Mouse (Mus musculus) ES-E14 (cell line): ENCODE measurements around the gene Krtap10-4.

Experiments
- CHD2 ChIP-seq: IDR thresholded peaks from 2 replicates; pipeline ENCODE4 v1.6.1; 2014; ENCODE audit warnings: mild to moderate bottlenecking, low read depth, low read length, inconsistent platforms
- HCFC1 ChIP-seq: IDR thresholded peaks from 2 replicates; pipeline ENCODE4 v1.6.1; 2012; ENCODE audit warnings: low read length, inconsistent platforms, borderline replicate concordance; ENCODE audit not compliant: insufficient read depth
- MAFK ChIP-seq: IDR thresholded peaks from 2 replicates; pipeline ENCODE4 v1.6.1; 2014; ENCODE audit warnings: mild to moderate bottlenecking, low read depth, low read length, inconsistent platforms; ENCODE audit not compliant: insufficient read depth
- ZC3H11A ChIP-seq: IDR thresholded peaks from 2 replicates; pipeline ENCODE4 v1.6.1; 2012; ENCODE audit warnings: low read depth, mild to moderate bottlenecking, inconsistent platforms, low read length, borderline replicate concordance

- TF ChIP-seq HCFC1 (no peak), CHD2 (no peak), MAFK (no peak), ZC3H11A (no peak)
These were observed 38.3 kb downstream of the Krtap10-4 start for GRCm38 (mm10) chr10:77788621-77789020.
